Mouse (Mus musculus) urinary bladder, postnatal 14 days (tissue): ENCODE data around the gene 1700013G24Rik.
A peak's percentile ranks its signal among the peaks of the same experiment; 100 is the strongest.

Source experiments
- DNase-seq: peaks from one replicate; pipeline ENCODE4 v3.0.0; 2021; ENCODE audit warnings: low spot score

1700013G24Rik gene

DNA sequence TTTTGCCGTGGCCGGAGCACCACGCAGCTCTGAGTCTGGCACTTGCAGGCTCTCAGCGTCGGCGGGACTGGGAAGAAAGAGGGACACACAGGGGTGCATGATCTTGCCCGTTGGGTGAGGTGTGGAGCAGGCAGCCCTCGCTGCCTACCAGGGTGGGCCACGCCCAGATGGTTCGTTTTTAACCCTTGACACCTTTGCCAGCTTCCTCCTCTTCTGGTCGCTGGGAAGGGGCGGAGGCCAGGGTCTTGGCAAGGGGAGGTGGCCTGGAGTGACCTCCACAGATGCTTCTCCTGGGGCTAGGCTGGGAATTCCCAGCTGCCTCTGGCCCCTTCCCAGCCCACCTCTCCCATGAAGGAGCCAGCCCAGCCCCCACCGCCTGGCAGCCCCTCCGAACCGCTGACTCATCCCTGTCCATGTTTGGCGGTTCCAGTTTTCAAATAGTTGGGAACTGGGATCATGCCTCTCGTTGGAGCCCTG lies 23.7 kb downstream of the 1700013G24Rik start:
- DNase-seq, result peak; percentile 72

DNA sequence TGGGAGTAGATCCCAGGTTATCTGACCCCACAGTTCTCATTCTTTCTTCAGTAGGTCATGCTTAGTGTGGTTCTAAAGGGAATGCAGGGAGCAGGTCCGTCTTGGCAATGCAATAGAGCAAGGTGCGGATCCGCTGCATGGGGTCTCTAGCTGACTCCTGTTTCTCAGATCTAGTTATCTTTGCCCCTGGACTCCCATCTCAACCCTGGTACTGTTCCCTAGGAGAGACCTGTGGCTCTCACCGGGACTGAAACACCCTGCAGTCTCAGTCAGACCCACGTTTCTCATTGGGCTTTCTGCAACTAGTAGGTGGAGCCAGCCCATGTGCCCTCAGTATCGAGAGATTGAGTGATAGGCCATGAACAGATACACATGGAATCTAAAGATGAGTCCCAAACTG lies 24.5 kb downstream of the 1700013G24Rik start:
- no peak for DNase-seq

DNA sequence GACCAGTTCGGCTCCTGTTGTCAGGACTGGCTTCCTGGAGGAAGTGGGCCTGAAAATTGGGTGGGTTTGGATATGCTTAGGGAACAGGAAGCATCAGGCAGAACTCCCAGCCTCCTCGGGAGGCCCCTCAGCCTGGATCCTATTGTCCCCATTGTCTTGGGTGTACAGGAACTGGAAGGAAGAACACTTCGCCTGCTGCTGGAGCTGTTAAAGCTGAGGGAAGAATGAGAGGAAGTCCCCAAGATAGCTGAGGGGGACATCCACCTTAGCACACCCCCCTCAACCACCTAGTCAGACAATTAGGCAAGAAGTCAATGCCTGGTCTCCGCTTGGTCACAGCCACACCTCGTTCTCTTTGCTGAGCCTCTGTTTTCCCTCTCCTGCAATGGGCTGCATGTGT lies 25.2 kb downstream of the 1700013G24Rik start:
- DNase-seq, result no peak

DNA sequence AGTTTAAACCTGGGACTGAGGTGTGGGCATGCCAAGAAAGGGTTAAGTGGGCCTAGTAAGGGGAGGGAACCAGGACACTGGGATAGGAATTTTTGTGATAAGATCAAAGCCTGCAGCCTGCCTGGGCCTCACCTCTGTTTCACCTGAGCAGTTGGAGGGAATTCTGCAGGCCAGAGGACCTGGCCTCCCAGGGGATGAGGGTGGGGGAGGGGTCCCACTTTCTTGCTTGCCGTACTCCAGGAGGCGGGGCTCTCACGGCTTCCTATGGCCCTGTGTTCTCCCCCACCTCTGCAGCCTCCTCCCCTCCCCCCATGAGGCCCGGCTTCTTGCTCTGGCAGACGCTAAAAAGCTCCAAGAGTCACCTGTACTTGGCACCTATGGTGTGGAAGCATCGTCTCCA lies 26.7 kb downstream of the 1700013G24Rik start:
- DNase-seq, result no peak

DNA sequence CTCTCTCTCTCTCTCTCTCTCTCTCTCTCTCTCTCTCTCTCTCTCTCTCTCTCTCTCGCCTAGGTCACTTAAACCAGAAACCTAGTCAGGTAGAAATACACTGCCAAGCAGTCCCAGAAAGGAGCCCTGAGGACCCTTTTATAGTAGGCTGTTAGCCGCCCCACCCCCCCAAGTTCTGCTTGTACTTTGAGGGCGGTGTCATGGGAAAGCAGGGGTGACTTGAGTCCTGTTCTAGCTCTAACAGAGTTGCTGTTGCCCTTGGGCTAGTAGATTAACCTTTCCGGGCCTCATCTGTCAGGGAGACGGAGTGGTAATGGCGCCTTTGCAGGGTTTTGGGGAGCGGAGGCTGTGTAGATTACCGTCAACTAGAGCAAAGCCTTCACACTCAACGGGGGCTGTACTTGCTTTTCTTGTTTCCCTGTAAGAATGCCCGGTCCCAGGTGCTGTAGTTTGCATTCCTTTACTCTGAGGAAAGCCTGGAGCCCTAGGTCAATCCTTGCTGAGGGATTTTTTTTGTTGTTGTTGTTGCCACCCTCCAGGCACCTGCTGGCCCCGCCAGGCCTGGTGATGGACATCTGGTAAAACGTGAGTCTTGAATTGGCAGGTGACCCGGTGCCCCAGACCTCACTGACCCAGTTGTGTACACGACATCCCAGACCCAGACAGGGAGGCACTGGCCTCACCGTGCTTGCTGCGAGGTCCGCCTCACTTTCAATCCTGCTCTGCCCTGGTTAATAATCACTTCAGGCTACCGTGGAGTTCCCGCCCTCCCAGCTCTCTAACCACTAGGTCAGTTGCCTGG lies 27.3 kb downstream of the 1700013G24Rik start:
- no peak for DNase-seq

DNA sequence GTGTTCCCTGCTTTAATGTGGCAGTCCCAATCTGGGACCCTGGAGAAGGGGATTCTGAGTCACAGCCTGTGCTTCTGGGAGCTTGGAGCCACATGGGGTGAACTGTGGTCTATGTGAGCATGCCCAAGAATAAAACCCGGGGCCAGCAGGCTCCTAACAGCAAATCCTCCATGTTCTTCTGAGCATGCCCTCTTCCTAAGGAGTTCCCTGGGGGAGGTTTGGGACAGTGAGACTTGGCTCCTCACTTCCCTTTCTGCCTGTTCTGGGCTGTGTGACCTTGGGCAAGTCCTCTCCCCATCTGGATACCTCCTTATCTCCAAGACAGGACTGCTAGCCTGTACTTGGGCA lies 27.9 kb downstream of the 1700013G24Rik start:
- no peak for DNase-seq

DNA sequence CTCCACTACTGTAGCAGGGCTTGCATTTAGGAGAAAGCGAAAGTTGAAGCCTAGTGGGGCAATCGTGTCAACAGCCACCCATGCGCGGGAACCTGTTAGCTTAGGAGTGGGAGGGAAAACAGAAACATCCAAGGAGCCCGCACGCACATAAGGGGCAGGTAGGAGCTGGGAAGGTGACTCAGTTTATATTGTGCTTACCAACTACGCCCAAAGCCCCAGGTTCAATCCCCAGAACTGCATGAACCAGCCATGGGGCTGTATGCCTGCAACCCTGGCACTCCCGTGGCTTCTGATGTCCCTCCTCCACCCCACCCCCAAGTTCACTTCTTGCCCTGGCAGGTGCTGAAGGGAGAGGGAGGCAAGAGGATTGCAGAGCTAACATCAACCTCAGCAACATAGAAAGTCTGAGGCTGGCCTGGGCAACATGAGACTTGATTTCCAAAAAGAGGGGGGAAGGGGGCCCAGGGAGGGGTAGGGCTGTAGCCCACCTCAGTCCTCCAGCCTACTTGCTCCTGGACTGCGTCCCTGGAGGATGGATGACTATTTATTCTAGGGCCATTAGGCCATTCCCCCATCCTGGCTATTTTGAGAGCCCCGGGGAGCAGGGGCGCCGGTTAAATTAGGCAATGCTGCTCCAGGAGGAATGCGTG lies 28.4 kb downstream of the 1700013G24Rik start:
- DNase-seq, result no peak

DNA sequence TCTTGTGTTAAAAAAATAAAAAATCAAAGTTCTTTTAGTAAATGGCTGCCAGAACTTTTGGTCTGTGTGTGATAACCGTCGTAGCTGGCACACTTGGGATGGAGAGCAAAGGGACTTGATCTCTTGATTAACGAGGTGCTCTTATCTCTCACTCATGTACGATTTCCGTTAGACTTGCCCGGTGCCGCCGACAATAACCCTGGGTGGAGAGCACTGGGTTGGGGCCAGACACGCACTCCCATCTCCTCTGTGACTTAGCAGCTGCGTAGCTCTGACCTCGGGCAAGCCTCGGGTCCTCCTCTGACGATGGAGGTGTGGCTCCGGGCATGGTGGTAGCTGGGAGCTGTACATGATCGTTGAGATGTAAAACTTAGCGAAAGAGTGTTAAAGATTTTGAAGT lies 30.8 kb downstream of the 1700013G24Rik start:
- no peak for DNase-seq

DNA sequence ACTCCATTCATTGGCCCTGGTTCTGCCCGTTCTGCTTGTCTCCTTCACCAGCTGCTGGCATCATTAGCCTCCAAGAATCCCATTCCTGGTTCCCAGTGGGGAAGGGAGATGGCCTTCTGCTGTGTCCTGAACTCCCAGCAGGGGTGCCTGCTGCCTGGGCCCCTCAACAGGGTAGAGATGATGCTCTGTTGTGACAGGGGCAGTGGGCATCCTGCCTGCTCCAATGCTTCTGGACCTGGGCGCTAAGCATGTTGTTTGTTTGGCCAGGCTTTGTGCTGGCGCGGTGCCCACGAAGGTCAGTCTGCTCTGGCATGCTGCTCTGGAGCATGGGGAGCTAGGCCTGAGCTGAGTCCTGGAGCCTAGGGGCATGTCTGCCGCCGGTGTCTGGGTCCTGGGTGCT lies 31.5 kb downstream of the 1700013G24Rik start:
- DNase-seq, result peak; percentile 54

DNA sequence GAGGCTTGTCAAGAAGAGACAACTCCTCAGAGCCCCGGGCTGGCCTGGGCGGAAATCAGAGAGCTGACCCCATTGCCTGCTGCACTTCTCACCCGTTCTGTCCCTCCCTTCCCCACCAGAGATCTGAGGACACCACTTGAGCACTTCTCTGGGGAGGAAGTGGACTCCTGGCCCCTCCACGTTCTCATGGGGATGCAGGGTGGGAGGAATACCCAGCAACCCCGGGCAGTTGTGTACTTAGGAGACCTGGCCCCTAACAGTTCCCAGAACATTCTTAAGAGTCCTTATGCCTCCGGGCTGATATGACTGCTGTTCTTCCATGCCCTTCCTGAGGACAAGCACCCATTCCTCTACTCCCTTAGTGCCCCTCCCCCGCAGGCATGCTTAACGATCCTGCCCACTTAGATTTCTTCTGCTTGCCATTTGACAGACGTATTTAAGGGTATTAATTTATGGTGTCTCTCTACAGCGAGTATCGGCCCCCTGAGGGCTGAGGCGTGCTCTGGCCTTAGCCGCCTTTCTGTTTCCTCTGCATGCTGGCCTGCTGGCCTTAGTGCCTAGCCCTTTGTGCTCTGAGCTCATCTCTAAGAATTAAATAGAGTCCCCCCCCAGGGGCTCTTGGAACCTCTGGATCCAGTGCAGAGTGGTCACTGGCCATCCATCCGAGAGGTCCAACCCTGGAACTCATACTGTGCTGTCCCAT lies 32.3 kb downstream of the 1700013G24Rik start:
- no peak for DNase-seq

DNA sequence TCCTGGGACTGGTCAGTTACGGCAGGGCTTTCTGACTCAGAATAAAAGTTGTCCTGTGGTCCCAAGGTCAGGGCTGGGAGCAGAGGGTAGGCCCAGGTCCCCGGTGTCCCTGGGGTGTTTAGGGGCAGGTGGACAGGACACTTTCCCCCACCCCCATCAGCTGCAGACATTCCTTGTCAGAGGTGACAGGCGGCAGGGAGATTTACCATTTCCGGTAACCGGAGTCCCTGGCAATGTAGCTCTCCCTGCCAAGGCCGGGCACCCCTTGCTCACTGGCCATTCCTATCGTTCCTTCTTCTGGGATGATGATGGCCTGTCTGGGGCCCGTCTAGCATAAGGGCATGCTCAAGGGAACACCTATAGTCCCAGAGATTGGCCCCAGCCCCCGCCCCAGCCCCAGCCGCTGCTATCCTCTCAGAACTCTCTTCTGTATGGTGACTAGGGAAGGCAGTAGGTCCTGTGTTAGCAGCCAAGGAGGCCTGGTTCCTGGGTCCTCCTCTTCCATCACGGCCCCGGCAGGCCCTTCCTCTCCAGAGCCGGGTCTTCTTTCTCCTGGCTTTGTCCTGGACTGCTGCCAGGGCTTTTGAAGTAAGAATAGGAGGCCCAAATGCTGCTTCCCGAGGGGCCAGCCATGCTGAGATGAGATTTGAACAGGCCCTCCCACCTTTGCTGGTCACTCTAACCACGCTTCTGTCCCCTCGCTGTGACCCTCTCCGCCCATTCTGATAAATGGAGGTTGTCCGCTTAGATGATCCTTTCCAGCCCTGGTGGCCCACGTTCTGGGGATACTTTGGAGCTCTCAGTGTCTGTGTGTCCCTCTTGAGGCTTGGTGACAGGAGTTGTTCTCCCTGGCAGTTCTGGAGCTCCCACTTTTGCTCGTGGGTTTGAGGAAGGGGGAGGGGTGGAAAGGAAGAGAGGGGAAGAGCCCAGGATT lies 33.3 kb downstream of the 1700013G24Rik start:
- DNase-seq, result no peak

DNA sequence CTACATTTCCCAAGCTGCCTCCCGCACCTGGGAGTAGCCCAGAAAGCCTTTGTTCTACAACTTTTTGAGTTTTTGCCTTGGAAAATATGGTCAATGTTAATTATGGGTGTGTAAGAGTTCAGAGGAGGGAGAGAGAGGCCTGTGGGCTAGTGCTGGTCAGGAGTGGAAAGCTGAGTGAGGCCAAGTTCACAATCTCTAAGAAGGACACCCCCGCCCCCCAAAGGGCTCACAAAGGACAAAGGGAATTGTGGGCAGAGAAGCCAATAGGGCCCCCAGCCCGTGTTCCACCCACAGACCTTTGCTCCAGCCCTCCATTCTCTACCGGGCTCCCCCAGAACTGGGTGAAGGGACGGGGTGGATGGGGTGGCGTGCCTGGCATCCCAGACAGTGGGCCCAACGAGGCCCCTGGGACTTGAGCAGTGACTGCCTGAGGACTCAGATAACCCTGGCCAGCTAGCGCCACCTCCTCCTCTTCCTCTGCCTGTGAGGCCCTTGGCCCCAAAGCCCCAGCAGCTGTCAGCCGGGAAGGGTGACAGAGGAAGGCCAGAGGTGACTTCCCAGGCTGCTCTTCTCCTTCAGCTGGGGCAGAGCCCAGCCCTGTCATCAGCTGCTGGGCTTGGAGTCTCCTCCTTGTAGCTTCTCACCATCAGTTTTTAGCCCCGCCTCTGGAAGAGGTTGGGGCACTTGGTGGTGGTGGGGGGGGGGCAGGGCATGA lies 34.4 kb downstream of the 1700013G24Rik start:
- peak; percentile 62 for DNase-seq

DNA sequence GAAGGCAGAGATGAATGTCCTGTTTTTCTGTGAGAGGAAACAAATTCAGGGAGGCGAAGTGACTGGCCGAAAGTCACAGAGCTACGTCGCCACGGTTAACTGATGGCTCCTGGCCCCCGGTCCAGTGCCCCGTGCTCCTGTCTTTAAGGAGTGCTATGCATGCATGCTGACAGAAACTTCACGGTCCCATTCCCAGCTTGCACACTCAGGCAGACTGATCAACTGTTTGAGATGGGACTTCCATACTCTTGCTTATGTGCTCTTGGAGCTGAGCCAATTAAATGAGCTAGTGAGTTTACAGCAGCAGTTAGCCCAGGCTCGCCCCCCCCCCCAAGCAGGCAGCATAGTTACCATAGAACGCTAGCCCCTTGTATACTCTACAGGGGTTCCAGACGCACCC lies 35.0 kb downstream of the 1700013G24Rik start:
- DNase-seq, result no peak

DNA sequence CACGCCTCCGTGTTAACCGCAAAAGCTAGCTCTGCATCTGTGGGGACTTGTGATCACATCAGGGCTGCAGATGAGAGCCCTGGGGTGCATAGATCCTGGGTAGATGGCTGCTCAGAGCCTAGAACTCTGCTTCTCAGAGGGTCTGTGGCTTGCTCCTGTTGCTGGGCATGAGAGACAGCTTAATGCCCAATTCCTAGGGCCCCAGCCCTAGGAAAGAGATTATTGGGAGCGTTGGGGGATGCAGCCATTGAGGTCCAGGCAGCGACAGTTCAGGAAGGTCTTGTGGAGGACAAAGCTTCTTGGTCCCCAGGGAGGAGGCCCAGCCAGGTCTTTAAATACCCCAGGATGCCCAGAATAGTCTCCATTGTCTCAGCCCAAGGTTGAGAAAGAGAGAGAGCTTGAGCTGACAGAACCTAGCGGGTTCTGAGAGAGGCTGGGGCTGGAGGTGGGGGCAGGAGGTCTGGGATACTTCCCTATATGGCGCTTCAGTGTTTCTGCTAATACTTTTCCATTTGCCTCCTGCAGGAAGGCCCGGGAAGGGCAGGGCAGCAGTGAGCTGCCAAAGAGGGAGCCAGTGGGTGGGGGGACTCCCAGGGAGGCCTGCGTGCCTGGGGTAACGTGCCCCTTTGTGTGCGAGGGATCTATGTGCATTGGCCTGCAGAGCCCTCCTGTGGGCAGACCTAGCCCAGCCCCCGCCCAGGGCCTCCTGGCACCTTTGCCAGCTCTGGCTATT lies 35.7 kb downstream of the 1700013G24Rik start:
- peak; percentile 63 for DNase-seq

DNA sequence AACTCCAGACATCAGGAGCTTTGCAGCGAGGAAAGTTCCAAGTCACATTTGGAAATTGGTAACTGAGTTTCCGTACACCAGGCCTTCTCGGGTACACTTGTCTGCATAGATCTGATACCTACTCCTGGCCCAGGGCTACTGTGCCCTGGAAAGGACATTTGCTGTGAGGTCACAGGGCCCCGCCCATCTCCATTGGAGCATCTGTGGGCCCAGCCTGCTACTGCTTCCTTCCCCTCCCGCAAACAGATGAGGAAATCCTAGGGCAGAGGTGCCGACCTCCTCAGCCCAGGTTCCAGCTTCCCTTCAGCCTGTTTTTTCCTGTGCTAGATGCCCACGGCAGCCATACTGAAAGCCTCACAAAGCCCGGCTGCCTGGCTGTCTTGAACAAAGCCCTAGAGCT lies 36.9 kb downstream of the 1700013G24Rik start:
- no peak for DNase-seq

DNA sequence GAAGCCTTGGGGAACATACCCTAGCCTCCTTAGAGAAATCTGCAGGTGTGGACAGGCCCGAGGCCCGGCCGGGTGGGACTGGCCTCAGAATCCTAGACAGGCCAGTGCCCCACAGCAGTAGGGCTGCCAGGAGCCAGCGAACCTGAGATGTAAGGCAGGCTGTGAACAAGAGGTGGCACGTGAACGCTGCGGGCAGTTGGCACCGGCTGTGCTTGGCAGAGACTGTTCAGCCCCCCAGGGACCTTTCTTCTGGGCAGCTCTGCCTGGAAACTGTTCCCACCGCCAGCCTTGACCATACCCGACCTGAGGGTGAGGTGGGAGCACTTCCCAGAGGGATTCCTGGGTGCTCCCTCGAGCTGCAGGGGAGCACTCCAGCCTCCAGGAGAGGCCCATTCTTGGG lies 39.5 kb downstream of the 1700013G24Rik start:
- DNase-seq, result no peak

DNA sequence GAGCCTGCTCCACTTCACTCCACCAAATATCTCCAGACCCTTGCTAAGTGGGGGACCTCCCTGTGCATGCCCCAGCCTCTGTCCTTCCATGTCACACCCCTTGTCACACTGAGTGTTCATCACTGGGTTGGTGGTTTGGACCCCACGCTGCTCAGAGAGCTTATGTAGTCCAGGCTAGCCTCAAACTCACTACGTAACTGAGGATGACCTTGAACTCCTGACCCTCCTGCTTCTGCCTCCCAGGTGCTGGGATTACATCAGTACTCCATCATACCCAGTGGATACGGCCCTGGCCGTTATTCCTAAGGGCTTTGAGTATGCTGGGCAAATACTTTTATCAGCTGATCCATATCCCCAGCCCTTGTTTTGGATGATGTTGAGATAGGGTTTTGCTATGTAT lies 40.1 kb downstream of the 1700013G24Rik start:
- no peak for DNase-seq

DNA sequence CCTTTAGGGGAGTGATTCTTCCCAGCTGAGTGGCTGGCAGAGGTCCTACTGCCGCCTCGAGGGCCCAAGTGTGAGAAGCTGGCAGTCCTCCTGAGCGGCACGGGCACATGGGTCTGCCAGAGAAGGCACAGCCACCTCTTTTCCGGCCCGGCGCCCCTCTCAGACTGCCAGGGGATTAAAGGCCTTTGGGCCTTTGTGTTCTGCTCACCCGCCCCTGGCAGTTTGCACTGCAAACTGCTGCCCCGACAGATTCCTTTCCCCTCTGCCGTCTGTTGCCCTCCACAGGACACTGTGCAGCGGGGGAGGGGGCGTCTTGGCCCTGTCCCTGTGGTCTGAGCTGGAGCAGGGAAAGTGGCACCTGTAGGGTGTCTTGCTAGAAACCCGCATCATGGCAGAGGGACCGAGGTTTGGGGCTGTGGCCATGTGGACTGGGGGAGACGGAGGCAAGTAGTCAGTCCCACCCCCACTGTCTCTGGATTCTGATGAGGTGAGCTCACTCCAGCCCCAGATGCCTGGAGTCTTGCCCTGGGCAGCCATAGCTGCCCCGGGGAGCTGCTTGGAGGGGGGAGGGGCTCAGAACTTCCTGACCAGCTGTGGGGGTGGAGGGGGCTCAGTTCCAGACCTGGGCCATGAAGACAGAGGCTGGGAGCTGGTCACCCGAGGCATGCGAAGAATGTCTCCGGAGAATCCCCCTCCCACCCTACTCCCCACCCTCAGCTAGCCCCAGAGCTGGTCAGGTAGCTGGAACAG lies 41.8 kb downstream of the 1700013G24Rik start:
- peak; percentile 40 for DNase-seq

DNA sequence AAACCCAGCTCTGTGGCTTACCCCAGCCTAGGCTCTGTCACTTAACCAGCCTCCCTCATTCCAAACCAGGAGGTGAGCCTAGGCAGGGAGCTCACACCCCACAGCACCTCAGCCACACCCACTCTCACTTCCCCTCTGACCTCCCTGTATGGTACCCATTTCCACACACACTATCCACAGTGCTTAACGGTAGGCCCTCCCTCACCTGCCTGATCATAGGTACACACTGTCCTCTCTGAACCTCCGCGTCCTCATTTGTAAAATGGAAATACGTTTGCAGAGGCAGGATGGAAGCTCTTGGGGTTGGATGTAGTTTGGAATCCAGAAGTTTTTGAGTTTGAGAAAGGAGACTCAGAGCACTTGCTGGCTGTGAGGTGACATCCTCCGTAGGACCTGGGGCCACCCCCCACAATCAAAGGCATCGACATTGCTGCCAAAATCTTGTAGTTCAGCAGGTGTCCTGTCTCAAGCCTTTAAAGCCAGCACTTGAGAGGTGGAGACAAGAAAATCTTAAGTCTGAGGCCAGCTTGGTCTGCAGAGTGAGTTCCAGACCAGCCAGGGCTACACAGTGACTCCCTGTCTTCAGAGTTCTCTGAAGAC lies 42.5 kb downstream of the 1700013G24Rik start:
- DNase-seq, result no peak
